Mouse (Mus musculus): ENCODE measurements at regions not wholly inside any gene's neighbourhood (a gene's known extent, or its start where the extent isn't known, plus 50 kb on each side); places are given as distances from the start of the nearest gene placed in this dataset.
A peak's percentile ranks its signal among the peaks of the same experiment; 100 is the strongest.

- DNase-seq (ENCODE audit: low spot score in 2 of 2): no peak
Observed at GRCm38 (mm10) chr16:91970461-91970860, 87.6 kb upstream of the Mrps6 start.

- DNase-seq (ENCODE audit: low spot score in 2 of 2): no peak
Observed at GRCm38 (mm10) chr16:91973183-91973582, 84.9 kb upstream of the Mrps6 start.

- no peak for DNase-seq (ENCODE audit: low spot score in 2 of 2)
Observed at GRCm38 (mm10) chr16:91976194-91976805, 81.8 kb upstream of the Mrps6 start.

- DNase-seq (ENCODE audit: low spot score in 2 of 2): no peak
Observed at GRCm38 (mm10) chr16:91978423-91978822, 79.6 kb upstream of the Mrps6 start.

- no peak for DNase-seq (ENCODE audit: low spot score in 2 of 2)
Observed at GRCm38 (mm10) chr16:91978846-91979245, 79.2 kb upstream of the Mrps6 start.

- DNase-seq (ENCODE audit: low spot score in 2 of 2): no peak
Observed at GRCm38 (mm10) chr16:91980482-91980881, 77.6 kb upstream of the Mrps6 start.

GRCm38 (mm10) chr16:91985211-91985610 lies 72.9 kb upstream of the Mrps6 start:
- DNase-seq (ENCODE audit: low spot score in 2 of 2): no peak

GRCm38 (mm10) chr16:91989332-91989731 lies 68.7 kb upstream of the Mrps6 start:
- no peak for DNase-seq (ENCODE audit: low spot score in 2 of 2)

GRCm38 (mm10) chr16:91995459-91996190 lies 62.4 kb upstream of the Mrps6 start:
- peak in 1 of 2 experiments; percentile 19 for DNase-seq (ENCODE audit: low spot score in 2 of 2)

- no peak for DNase-seq (ENCODE audit: low spot score in 2 of 2)
Observed at GRCm38 (mm10) chr16:92007351-92007750, 50.7 kb upstream of the Mrps6 start.

All from frontal cortex, postnatal 25 days (tissue).